Mouse (Mus musculus) central nervous system, embryonic 14 days (tissue): ENCODE results near the gene Spdye4c. TPM values are rescaled to one million over a fixed set of nuclear protein-coding genes. Genes with fewer than 3 reads are reported as not detected.

Experiments
- polyA plus RNA-seq: library from polyadenylated mRNA; depleted of rRNA; stranded (reverse); fragments of >200 nt; gene quantifications from 2 replicates; pipeline ENCODE4 v1.2.3, GENCODE M21; 2012; rRNA removed

Spdye4c gene
- not detected in 2 replicates for polyA plus RNA-seq

DNA sequence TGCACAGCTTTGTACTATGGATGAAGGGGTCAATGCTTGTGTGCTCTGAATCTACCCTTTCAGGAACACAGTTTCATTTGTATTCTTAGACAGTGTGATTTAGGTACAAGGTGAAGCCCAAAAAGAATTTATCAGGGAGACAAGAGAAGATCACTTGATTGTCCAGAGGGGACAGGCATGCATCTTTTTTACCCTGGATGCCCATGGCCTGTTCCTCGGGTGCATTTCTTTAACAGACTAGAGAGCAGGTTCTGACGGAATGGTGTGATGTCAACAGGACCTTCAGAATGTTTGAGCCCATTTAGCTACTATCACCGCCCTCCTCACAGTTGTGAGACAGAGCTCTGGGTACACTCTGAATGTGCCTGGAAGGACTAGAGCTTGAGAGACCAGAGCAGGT is at the start of gene Spdye4c:
Gene Spdye4c, plus strand, starts transcription at position 301 of the 400 bp plus-strand sequence.

Other genes with a start within 250 kb of the Spdye4c start
- gene Anapc1, start 96.2 kb downstream of the Spdye4c start, polyA plus RNA-seq, result 59.8 and 61.8 TPM in 2 replicates
- gene Mertk, start 107.7 kb downstream of the Spdye4c start, polyA plus RNA-seq, result 1.6 and 3.9 TPM in 2 replicates
- 27.8 and 28.1 TPM in 2 replicates for gene Tmem87b, start 226.9 kb downstream of the Spdye4c start, polyA plus RNA-seq